Mouse (Mus musculus) megakaryocyte, embryonic 14.5 days (primary cell): ENCODE measurements around the gene Cdkn2a. TPM values are rescaled to one million over a fixed set of nuclear protein-coding genes. Genes with fewer than 3 reads are reported as not detected.

Experiments
- H3K27me3 ChIP-seq: replicated peaks from 2 replicates; pipeline ENCODE3; 2012; ENCODE audit warnings: inconsistent platforms
- H3K36me3 ChIP-seq: replicated peaks from 2 replicates; pipeline ENCODE3; 2012; ENCODE audit warnings: low read length, inconsistent platforms, mixed read lengths
- H3K4me1 ChIP-seq: 2 replicates; pipeline ENCODE4 v1.6.1; 2012; ENCODE audit warnings: inconsistent platforms
- H3K4me3 ChIP-seq: replicated peaks from 2 replicates; pipeline ENCODE3; 2012; ENCODE audit warnings: moderate library complexity, mild to moderate bottlenecking, inconsistent platforms
- H3K9me3 ChIP-seq: 2 replicates; pipeline ENCODE4 v1.6.1; 2012; ENCODE audit warnings: inconsistent platforms
- FLI1 ChIP-seq: IDR thresholded peaks from 2 replicates; pipeline ENCODE4 v1.6.1; 2012; ENCODE audit warnings: low read length, inconsistent platforms, mixed read lengths
- GATA1 ChIP-seq: IDR thresholded peaks from 3 replicates; pipeline ENCODE4 v1.6.1; 2012; ENCODE audit warnings: mixed read lengths, low read length, inconsistent platforms, borderline replicate concordance
- polyA plus RNA-seq: library from polyadenylated mRNA; stranded (reverse); fragments of >175 nt; gene quantifications from 2 replicates; pipeline ENCODE4 v1.2.3, GENCODE M21; 2012; ENCODE audit warnings: low replicate concordance; ENCODE audit not compliant: insufficient read depth

Gene Cdkn2a
- polyA plus RNA-seq, 1 experiment = 232 TPM

- no peak overlapping the region for H3K4me3 ChIP-seq
- peaks cover 28% of the 10 kb centered on the region for H3K27me3 ChIP-seq
- H3K9me3 ChIP-seq = no peaks in the 10 kb centered on the region
- TF ChIP-seq GATA1 (no peak), FLI1 (no peak)
- H3K4me1 ChIP-seq = peaks cover 20% of the 10 kb centered on the region
- no peaks in the 10 kb centered on the region for H3K36me3 ChIP-seq
Measured at GRCm38 (mm10) chr4:89257768-89258167, 36.7 kb downstream of the Cdkn2a start.

GRCm38 (mm10) chr4:89234446-89234845 is 60.0 kb downstream of the Cdkn2a start:
- Histone ChIP-seq H3K36me3 (no peaks in the 10 kb centered on the region), H3K9me3 (no peaks in the 10 kb centered on the region), H3K27me3 (no peaks in the 10 kb centered on the region), H3K4me1 (peaks cover 47% of the 10 kb centered on the region), H3K4me3 (no peak overlapping the region)
- TF ChIP-seq FLI1 (no peak), GATA1 (no peak)

Other genes with a start within 250 kb of the Cdkn2a start
- gene Mtap, start 157.5 kb downstream of the Cdkn2a start, polyA plus RNA-seq = 2.5 TPM in 1 of 2 replicates, not detected in the other
- gene Cdkn2b, start 16.4 kb upstream of the Cdkn2a start, polyA plus RNA-seq = 24.7 and 31.6 TPM in 2 replicates